Mouse (Mus musculus) retina, adult 2 months (tissue): ENCODE data around the gene Tmem184b.

ENCODE experiments used
- DNase-seq: peaks from one replicate; pipeline ENCODE4 v3.0.0-alpha.2; 2012; ENCODE audit warnings: low read depth, low spot score

The Tmem184b gene

DNA sequence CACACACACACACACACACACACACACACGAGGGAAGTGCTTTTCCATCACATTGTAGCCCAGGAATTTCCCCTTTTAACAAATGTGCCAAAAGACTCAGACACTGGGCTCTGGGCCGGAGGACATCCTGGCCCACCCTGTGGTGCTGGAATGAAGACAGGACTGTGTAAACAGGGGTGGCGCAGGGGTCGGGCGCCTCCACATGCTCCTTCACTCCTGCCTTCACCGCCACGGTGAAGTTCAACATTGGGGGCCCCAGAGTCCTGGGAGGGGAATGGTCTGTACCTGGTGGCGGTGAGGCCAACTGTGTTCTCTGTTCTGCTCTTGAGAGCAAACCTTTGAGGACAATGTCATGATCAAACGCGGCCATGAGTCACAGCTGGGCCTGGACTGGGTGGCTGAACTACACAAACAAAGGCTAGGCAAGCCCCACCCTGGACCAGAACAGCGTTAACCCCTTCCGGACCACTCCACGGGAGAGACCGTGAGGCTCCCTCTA is 35.0 kb downstream of the Tmem184b start:
- DNase-seq, result no peak

DNA sequence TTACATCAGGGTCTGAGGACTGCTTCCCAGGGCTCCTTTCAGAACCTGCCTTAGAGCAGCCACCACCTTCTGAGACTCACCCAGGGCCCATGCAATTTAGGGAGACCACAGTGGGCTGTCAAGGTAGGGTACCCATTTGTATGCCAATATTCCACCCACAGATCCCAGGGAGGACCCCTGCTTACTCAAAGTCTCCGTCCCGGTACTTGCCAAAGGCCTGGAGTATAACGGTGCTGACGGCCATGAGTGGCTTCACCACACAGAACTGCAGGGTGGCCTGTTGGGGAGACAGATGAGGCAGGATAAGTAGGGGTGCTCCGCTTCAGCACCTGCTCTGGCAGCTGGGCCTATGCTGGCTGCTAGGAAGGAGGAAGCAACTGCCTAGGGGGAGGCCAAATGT is 37.0 kb downstream of the Tmem184b start:
- no peak for DNase-seq

DNA sequence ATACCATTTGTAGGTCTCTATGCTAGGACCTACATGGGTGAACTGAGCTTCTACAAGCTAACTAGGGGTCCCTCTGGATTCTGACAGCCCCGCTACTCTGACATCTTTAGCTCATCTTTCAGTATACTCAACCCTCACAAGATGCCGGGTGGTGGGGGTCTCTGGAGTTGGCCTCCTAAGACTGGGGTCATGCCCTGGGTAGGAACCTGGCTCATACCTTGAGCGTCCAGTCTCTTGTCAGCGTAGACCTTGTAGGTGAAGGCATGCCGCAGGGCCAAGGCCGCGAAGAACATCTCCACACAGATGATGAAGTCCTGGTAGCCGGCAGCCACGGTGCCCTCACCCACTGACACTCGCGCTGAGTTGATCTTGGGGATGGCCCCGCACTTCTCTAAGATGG is 38.3 kb downstream of the Tmem184b start:
- DNase-seq, result no peak

DNA sequence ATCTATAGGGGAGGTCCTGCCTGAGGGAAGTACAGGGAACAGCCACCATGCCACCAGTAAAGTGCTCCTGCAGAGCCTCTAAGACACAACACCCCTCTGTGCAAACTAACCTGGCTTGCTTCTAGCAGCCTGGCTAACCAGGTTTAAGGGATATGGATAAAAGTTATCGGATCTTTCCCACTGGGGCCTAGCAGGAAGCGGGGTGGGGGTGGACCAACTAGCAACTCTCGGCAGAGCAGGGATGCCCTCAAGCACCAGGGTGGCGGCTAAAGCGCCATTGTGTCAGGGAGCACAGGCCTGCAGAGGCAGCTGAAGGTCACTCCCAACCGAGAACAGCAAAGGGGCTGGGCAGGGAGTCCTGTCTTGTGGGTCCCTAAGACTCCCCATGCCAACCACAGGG is 39.2 kb downstream of the Tmem184b start:
- no peak for DNase-seq

- DNase-seq, result no peak
These were observed 42.3 kb downstream of the Tmem184b start for GRCm38 (mm10) chr15:79361023-79361422.

GRCm38 (mm10) chr15:79360371-79360770 is 43.0 kb downstream of the Tmem184b start:
- no peak for DNase-seq

- no peak for DNase-seq
These were observed 43.4 kb downstream of the Tmem184b start for GRCm38 (mm10) chr15:79359954-79360353.

- no peak for DNase-seq
These were observed 45.2 kb downstream of the Tmem184b start for GRCm38 (mm10) chr15:79357974-79358690.

- no peak for DNase-seq
These were observed 46.1 kb downstream of the Tmem184b start for GRCm38 (mm10) chr15:79357036-79357911.

DNA sequence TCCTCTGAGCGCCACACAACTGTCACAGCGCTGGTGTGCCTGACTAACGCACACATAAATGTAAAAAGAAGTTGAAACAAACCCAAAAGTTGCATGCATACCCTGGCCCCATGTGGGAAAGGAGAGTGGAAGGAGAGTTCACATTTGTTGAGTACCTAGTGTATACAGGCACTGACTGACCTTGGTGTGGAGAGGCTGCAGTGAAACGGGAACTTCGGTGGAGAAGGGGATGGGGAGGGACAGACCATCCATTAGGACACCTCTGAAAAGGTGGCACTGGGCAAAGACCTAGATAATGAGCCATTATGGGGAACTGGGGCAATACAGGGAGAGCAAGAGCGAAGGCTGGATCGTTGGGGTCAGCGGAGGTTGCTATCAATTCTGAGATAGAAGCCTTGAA is 46.9 kb downstream of the Tmem184b start:
- no peak for DNase-seq

- DNase-seq, result no peak
These were observed 48.8 kb downstream of the Tmem184b start for GRCm38 (mm10) chr15:79354619-79355018.

DNA sequence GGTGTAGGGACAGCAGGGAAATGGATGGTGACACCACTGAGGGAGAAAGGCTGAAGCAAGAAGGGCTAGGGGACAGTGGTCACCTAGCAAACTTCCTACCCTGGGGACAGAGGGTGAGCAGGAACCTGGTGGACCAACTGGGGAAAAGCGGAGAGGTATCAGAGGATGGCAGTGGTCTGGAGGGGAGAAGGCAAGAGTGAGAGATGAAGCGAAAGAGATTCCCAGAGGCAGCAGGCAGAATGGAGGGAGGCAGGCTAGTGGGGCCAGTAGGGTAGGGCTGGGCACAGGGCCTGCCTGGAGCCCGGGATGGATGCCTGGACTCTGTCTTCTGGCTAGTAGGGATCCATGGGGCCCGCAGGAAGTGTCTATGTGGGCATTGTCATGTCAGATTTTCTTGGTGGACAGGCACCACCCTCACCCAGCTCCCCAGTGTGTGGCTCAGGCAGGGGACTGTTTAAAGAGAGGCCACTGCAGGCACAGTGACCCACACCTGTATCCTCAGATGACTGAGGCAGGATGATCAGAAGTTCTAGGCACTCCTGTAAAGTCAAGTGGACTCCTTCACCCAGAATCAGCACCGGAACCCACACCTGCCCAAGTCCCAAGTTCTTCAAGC is 49.6 kb downstream of the Tmem184b start:
- DNase-seq, result no peak

- DNase-seq, result no peak
These were observed 50.9 kb downstream of the Tmem184b start for GRCm38 (mm10) chr15:79352479-79352878.

DNA sequence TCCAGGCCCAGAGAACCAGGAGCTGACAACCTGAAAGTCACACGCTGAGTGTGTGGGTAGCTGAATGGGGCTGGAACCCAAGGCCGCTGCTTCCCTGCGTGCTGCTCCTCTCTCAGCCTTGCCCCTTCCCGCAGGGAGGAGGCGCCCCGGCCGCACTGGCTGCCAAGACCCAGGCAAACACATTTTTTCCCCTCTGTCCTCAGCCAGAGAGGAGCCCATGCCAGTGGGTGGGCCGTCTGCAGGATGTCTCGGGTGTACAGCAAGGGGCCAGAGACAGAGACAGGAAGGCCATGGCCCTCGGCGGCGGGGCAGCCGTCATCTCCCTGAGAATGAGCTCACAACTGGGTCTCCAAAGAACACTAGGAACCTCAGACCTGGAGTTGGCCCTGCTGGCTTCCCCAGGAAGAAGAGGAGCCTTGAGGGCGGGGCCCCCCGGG is 52.0 kb downstream of the Tmem184b start:
- no peak for DNase-seq

DNA sequence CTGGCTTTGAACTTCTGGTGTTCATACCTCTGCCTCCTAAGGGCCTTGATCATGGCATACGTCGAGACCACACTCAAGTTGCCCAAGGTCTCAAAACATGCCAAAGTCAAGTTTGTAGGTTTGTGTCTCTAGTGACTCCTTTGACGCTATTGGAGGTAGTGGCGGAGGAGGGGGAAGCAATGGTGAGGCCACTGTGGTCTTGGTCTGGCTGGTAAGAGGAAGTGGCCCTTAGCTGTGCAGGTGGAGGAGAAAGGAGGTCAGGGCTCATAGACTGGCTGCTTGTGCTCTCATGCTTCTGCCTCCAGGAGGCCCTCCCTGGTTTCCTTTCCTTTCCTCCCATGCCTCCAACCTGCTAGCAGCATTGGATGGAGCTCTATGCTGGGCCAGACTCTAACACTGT is 52.5 kb downstream of the Tmem184b start:
- no peak for DNase-seq

DNA sequence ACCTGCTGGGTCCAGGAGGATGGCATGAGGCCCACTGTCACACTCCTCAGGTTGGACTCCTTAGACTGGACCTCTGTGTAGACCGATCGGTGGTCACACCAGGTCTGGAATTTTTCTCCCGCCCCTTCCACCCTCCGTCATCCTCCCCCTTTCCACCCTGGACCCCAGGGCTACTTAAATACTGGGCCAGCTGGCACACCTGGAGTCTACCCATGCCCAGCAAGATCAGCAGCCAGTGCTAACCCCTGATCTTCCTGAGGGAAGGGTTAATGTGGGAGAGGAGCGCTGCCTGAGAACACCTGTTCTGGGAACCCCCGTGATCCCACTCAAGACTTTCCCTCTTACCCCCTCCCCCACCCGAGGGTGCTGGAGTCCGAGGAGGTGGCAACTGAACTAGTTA is 54.7 kb downstream of the Tmem184b start:
- DNase-seq, result no peak

GRCm38 (mm10) chr15:79347845-79348506 is 55.4 kb downstream of the Tmem184b start:
- no peak for DNase-seq

DNA sequence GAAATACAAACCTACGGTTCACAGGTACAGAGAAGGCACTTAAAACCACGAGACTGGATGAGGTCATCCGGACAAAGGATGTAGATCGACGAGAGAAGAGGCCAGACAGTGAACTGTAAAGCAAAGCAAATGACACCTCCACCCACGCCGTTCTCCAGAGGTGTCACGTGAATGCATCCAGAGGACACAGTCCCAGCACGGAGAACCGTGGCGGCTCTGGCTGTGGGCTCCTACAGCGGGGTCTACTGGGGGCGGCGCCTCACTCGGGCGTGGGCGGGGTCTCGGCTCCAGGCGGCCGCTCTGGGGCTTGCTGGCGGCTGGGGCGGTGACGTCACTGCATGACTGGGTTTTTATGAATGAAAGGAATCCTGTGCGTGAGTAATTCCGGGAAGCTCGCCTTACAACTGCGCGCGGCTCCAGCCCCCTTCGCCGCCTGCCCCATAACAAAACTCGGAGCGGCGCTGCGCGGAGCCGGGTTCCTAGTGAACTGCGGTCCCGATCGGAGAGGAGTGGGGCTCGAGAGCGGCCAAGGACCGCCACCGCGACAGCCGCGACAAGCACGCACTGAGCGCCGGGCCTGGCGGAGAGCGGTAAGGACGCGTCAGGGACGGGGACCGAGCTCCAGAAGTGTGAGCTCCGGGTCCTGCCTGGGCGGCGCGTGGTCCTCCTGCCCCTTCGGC is 56.1 kb downstream of the Tmem184b start:
- no peak for DNase-seq

- no peak for DNase-seq
These were observed 57.1 kb downstream of the Tmem184b start, which contains the start of gene Maff for GRCm38 (mm10) chr15:79346051-79346793. Maff (plus strand) TSS chr15:79346621.

- no peak for DNase-seq
These were observed 58.7 kb downstream of the Tmem184b start for GRCm38 (mm10) chr15:79344627-79345026.
